Mouse (Mus musculus): ENCODE measurements at regions not wholly inside any gene's neighbourhood (a gene's known extent, or its start where the extent isn't known, plus 50 kb on each side); places are given as distances from the start of the nearest gene placed in this dataset.

GRCm38 (mm10) chr9:69814432-69814831, 53.7 kb upstream of the Foxb1 start:
- DNase-seq (ENCODE audit: low read depth, low spot score), result no peak

DNA sequence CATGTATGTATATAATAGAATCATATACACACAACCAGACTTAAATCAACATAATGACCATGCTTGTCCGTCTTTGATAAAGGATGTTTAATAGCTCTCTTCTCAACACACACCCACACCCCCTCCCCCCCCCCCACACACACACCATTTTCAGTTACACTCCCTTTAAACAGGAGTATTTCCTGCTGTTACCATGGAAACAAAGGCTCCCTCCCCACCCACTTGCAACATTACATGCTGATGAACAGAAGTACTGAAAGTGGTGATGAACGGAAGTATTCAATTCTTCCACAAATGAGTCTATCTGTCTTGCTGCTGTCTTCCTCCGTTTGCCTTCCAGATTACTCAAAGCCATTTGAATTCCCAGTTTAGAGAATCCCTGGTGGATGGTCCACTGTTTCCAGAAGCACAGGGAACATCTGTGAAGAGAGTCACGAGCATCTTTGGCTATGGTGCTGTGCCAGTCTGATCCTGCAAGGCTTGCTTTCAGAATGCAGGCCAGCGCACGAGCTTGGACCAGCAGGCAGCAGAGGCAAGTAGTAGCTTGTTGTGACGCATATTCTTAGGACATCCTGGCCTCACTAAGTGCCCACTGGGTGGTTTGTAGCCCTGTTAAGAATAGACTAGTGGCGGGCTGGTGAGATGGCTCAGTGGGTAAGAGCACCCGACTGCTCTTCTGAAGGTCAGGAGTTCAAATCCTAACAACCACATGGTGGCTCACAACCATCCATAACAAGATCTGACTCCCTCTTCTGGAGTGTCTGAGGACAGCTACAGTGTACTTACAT, 62.6 kb upstream of the Foxb1 start:
- no peak for DNase-seq (ENCODE audit: low read depth, low spot score)

DNA sequence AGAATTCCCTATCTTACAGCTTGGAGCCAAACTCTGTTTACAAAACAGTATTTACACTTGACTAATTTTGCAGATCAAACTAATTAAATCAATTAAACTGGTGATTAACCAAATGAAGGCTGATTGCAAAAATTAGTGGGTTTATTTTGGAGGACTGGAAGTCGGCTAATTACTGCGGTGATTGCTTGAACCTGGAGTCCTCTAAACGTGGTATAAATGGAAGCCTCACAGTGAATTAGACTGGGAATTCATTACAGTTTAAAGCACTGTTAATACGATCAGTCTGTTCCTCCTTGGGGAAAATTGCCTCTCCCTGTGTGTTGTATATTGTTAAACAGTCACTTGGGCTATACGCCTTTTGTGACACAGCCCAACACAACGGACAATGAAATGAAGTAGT, 67.7 kb upstream of the Foxb1 start:
- DNase-seq (ENCODE audit: low read depth, low spot score), result peak; percentile 28

- no peak for DNase-seq (ENCODE audit: low read depth, low spot score)
Observed at GRCm38 (mm10) chr9:69835396-69835795, 74.7 kb upstream of the Foxb1 start.

- no peak for DNase-seq (ENCODE audit: low read depth, low spot score)
Observed at GRCm38 (mm10) chr9:69839198-69839597, 78.5 kb upstream of the Foxb1 start.

GRCm38 (mm10) chr9:69844712-69845111, 84.0 kb upstream of the Foxb1 start:
- DNase-seq (ENCODE audit: low read depth, low spot score), result no peak

DNA sequence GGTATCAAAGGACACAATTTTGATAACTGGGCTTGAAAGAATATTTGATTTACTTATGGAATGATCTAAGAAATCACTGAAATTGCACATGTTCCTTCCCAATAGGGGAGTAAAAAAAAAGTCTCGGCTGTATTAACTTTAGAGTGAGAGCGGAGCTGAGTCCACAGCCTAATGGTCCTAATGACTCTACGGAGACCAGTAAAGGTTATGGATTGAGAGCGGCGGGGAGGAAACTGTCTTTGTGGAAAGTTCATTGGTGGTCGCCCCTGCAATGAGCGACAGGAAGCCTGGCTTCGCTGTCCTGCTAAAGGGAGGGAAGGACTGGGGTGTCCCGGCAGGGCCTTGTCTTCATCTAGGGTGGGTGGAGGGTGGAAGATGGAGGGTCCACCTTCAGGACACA, 84.5 kb upstream of the Foxb1 start:
- no peak for DNase-seq (ENCODE audit: low read depth, low spot score)

DNA sequence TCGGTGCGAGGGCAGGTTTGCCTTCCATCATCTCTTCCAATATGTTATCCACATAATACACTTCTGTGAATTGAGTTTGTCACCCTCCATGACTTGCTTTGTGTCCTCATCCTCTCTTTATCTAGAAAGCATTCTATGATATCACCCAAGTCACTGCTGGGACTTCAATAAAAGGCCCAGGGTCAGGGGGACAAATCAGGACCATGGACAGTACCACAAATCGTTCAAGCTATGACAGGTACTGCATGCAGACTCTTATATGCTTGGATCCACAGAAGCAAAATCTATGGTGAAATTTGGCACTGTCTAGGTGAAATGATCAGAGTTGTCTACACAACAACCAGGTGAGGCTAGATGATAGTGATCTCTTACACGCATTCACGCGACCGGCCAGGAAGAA, 95.9 kb upstream of the Foxb1 start:
- DNase-seq (ENCODE audit: low read depth, low spot score), result peak; percentile 80

- no peak for DNase-seq (ENCODE audit: low read depth, low spot score)
Observed at GRCm38 (mm10) chr9:69858619-69859018, 97.9 kb upstream of the Foxb1 start.

DNA sequence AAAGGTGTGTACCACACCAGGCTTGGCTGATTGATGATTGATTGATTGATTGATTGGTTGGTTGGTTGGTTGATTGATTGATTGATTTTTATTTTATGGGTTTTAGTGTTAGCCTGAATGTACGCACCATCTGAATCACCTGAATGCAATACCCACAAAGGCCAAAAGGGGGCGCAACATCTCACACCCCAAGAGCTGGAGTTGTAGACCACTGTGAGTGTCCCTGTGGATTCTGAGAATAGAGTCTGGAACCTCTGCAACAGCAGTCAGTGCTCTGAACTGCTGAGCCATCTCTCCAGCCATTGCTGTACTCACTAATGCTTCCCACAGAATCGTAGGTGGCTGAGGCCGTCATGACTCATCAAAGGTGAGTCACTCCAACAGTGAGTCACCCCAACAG, 109.4 kb upstream of the Foxb1 start:
- no peak for DNase-seq (ENCODE audit: low read depth, low spot score)

GRCm38 (mm10) chr9:69886351-69886750, 102.9 kb upstream of the Bnip2 start:
- DNase-seq (ENCODE audit: low read depth, low spot score), result no peak

GRCm38 (mm10) chr9:69898016-69898415, 91.2 kb upstream of the Bnip2 start:
- DNase-seq (ENCODE audit: low read depth, low spot score), result peak; percentile 46

GRCm38 (mm10) chr9:69899371-69899770, 89.9 kb upstream of the Bnip2 start:
- peak; percentile 35 for DNase-seq (ENCODE audit: low read depth, low spot score)

DNA sequence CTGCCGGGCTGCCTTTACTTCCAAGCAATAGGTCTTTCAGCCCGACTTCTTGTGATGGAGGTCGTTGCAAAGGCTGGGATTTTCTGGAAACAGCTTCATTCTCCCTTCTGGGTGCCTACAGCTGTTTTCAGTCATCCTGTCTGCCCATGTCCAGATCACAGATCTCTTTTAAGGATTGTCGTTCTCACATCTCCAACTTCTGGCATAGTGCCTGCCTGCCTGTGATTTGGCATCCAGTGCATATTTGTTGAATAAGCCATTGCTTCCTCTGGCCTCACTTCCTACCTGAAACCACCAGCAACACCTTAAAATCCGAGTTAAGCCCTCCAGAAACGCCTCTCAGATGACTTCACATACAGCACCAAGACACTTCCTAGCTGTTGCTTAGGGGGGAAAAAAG, 88.4 kb upstream of the Bnip2 start:
- DNase-seq (ENCODE audit: low read depth, low spot score), result no peak

GRCm38 (mm10) chr9:69907123-69907945, 81.9 kb upstream of the Bnip2 start:
- peak; percentile 40 for DNase-seq (ENCODE audit: low read depth, low spot score)

DNA sequence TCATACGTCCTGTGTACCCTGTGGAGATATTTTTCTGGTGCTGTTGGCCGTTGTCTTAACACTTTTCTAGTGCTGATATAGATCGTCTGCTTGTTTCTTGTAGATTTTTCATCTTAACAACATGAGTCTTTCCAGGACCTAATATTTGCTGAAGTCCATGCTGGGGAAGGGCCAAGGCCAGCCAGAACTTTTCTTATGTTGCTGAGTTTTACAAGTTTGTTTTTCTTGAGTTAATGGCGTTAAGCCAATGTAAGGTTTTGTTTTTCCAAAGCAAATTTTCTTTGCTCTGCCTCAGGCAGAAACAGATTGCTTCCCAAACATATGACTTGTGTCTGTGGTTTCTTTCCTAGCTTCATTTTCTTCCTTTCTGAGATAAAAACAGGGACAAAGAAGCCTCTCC, 78.6 kb upstream of the Bnip2 start:
- DNase-seq (ENCODE audit: low read depth, low spot score), result no peak

DNA sequence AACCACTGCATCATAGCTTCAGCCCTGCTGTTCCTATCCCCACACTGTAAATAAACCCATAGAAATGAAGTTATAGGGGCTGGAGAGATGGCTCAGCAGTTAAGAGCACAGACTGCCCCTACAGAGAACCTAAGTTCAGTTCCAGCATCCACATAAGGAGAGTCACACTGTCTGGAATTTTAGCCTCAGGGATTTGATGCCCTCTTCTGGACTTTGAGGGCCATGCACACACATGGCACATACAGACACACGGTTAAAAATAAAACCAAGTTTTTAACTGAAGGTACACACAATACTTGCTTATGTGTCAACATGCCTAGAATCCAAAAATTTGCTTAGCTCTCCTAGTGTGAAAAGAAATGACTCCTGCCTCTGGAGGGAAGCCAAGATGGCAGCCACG, 61.1 kb upstream of the Bnip2 start:
- DNase-seq (ENCODE audit: low read depth, low spot score), result no peak

DNA sequence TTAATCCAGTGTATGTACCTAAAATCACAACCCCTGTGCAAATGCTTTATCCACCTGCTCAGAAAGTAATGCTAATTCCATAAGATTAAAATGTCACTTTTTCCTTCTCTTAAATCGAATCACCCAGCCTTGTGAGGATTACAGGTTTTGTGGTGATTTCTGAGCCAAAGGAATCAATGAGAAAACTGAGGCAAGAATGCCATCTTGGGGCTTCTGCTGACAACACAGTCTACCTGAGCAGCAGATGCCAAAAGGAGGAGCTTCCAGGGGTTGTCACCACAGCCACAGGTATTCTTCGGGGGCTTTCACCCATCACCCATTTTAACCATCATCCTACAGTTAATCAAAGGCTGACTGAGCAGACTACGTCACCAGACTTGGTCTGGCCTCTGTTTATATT, 51.4 kb upstream of the Bnip2 start:
- no peak for DNase-seq (ENCODE audit: low read depth, low spot score)
